Mouse (Mus musculus) testis, adult 2 months (tissue): ENCODE measurements around the gene Cutal.

Experiments used
- CTCF ChIP-seq: fragments of 200-500 bp; IDR thresholded peaks from 2 replicates; pipeline ENCODE4 v1.5.1; 2012; ENCODE audit warnings: low read depth, mild to moderate bottlenecking, inconsistent platforms, low read length, moderate library complexity; ENCODE audit not compliant: control insufficient read depth, insufficient read depth, insufficient replicate concordance
- POLR2A ChIP-seq: fragments of 200-500 bp; IDR thresholded peaks from 2 replicates; pipeline ENCODE4 v1.6.1; 2012; ENCODE audit warnings: low read depth, mild to moderate bottlenecking, inconsistent platforms, low read length, moderate library complexity; ENCODE audit not compliant: control insufficient read depth

- no peak for TF ChIP-seq CTCF
- TF ChIP-seq POLR2A = no peak
These were observed 40.9 kb downstream of the Cutal start for GRCm38 (mm10) chr2:34915103-34915502.
